In genomic region chr1:182346491-182346890, GRCm38 (mm10) we compare ENCODE assay signal across 21 mouse cellular contexts. TPM values are rescaled to one million over a fixed set of nuclear protein-coding genes. Genes with fewer than 3 reads are reported as not detected.
DNase-seq lines count a peak whose midpoint lies in the region; ATAC-seq and TF ChIP-seq lines count a peak whose summit lies in the region.
"Had no signal": no experiment of that assay in that cellular context is flagged by ENCODE, and none has a peak within 500 bp of the region (broad histone marks: within the 10 kb centered on the region; RNA-seq: fewer than 3 reads in every experiment).

No protein-coding gene starts in this region.

- H3K27ac ChIP-seq in cerebellum, adult 2 months (ENCODE audit: insufficient read depth, low read length) = peak overlapping the region; percentile 78; the same call in 1 of the 2 replicates
- H3K27ac ChIP-seq in heart, embryonic 14.5 days (replicated peaks in 1 of 2; ENCODE audit: control insufficient read depth in 1 of 2, insufficient read depth in 1 of 2, low read depth in 2 of 2, low read length in 2 of 2) = peak overlapping the region; percentile 52 to 74
- H3K27ac ChIP-seq: embryonic facial prominence, embryonic 15.5 days; hindbrain, embryonic 10.5 days; intestine, embryonic 15.5 days; limb, embryonic 13.5 days; midbrain, embryonic 15.5 days; neural tube, embryonic 12.5 days had no signal

- peaks cover 9% of the 10 kb centered on the region for H3K4me1 ChIP-seq in cerebellum, adult 2 months (ENCODE audit: control insufficient read depth, insufficient read depth, low read length)
- peaks cover 5 to 6% of the 10 kb centered on the region in 2 experiments; a peak in 2 of 4 replicates for H3K4me1 ChIP-seq in heart, embryonic 14.5 days (ENCODE audit: control insufficient read depth in 2 of 2, insufficient read depth in 2 of 2, low read length in 2 of 2)
- H3K4me1 ChIP-seq: embryonic facial prominence, embryonic 15.5 days; intestine, embryonic 15.5 days; neural tube, embryonic 12.5 days had no signal

- TF ChIP-seq POLR2A in cerebellum, adult 2 months (IDR thresholded peaks at IDR 0.05; ENCODE audit: borderline replicate concordance, insufficient read depth, low read length) = no peak

- peaks cover 4% of the 10 kb centered on the region; the same call in 1 of the 2 replicates for H3K9me3 ChIP-seq in heart, embryonic 14.5 days (ENCODE audit: control insufficient read depth, low read length)
- H3K9me3 ChIP-seq: embryonic facial prominence, embryonic 15.5 days; intestine, embryonic 15.5 days had no signal

- WGBS in cerebellum, adult 2 months = 27% methylated on average over 5 of the region's 5 CpGs
- WGBS in heart, embryonic 14.5 days = 23% methylated on average over 5 of the region's 5 CpGs

- H3K27me3 ChIP-seq in cerebellum, adult 2 months (ENCODE audit: control insufficient read depth, insufficient read depth, low read length) = no peaks in the 10 kb centered on the region
- H3K27me3 ChIP-seq in heart, embryonic 14.5 days (ENCODE audit: control insufficient read depth, insufficient read depth, low read length) = no peaks in the 10 kb centered on the region
- H3K27me3 ChIP-seq: embryonic facial prominence, embryonic 15.5 days; intestine, embryonic 15.5 days; limb, embryonic 13.5 days; midbrain, embryonic 15.5 days; neural tube, embryonic 12.5 days; Patski had no signal

- no peak for ATAC-seq in heart, embryonic 14.5 days (ENCODE audit: insufficient number of reproducible peaks, insufficient read depth, low FRiP score, low read depth)
- ATAC-seq: forebrain, embryonic 14.5 days; intestine, embryonic 15.5 days; liver, postnatal 0 days; midbrain, embryonic 15.5 days; Patski had no signal

- H3K36me3 ChIP-seq in heart, embryonic 14.5 days (ENCODE audit: control insufficient read depth, insufficient read depth, low read length) = no peaks in the 10 kb centered on the region
- H3K36me3 ChIP-seq: embryonic facial prominence, embryonic 15.5 days; hindbrain, embryonic 10.5 days; intestine, embryonic 15.5 days; limb, embryonic 13.5 days; midbrain, embryonic 15.5 days; neural tube, embryonic 12.5 days had no signal

- peak overlapping the region; percentile 18; the same call in 1 of the 2 replicates for H3K4me2 ChIP-seq in heart, embryonic 14.5 days (ENCODE audit: low read length)
- H3K4me2 ChIP-seq: embryonic facial prominence, embryonic 15.5 days; intestine, embryonic 15.5 days; limb, embryonic 13.5 days; midbrain, embryonic 15.5 days; neural tube, embryonic 12.5 days had no signal

- H3K4me3 ChIP-seq in cerebellum, adult 2 months (replicated peaks; ENCODE audit: insufficient read depth, low read depth, low read length) = no peak overlapping the region
- no peak overlapping the region for H3K4me3 ChIP-seq in heart, embryonic 14.5 days (ENCODE audit: control insufficient read depth in 1 of 2, insufficient read depth in 1 of 2, low read depth in 1 of 2, low read length in 2 of 2)
- H3K4me3 ChIP-seq: embryonic facial prominence, embryonic 15.5 days; hindbrain, embryonic 10.5 days; intestine, embryonic 15.5 days; limb, embryonic 13.5 days; midbrain, embryonic 15.5 days; neural tube, embryonic 12.5 days had no signal

- no peak for TF ChIP-seq CTCF in cerebellum, adult 2 months (IDR thresholded peaks at IDR 0.05; ENCODE audit: borderline replicate concordance, insufficient read depth, low read depth, low read length)

- no peak for DNase-seq in cerebellum, adult 2 months
- no peak for DNase-seq in cerebellum, adult 8-10 months
- no peak for DNase-seq in heart, postnatal 4 days
- peak; percentile 25 for DNase-seq in thymus, postnatal 14 days
- no peak for DNase-seq in thymus, postnatal 0 days (ENCODE audit: low spot score)
- DNase-seq in kidney, adult 8-10 months = no peak
- DNase-seq in urinary bladder, postnatal 10 days (ENCODE audit: low spot score) = no peak
- DNase-seq: cerebellum, postnatal 25 days; kidney, postnatal 10 days; liver, postnatal 0 days; lung, postnatal 4 days; retina, postnatal 1 day had no signal

- no peak overlapping the region for H3K9ac ChIP-seq in heart, embryonic 14.5 days (ENCODE audit: low read length)
- H3K9ac ChIP-seq: embryonic facial prominence, embryonic 15.5 days; intestine, embryonic 15.5 days; limb, embryonic 13.5 days; liver, postnatal 0 days; midbrain, embryonic 15.5 days; neural tube, embryonic 12.5 days had no signal

RNA-seq across cellular contexts. Expression of gene Fbxo28, which starts 5.1 kb away (rescaled TPM):
- polyA plus RNA-seq in cerebellum, adult 2 months (2012; rRNA removed) = 28.3 and 31.0 TPM in 2 replicates
- polyA plus RNA-seq in heart, embryonic 14.5 days (2014; fragmentation: Nextera tagmentation; extraction: Ambion mirVana) = 17.2 and 18.4 TPM in 2 replicates
- total RNA-seq in heart, postnatal 4 days (2021) = 10 to 100 TPM; 20.4 to 24.5 TPM
- 25.9 and 31.5 TPM in 2 replicates for polyA plus RNA-seq in thymus, postnatal 0 days (2015; fragmentation: Nextera tagmentation; extraction: Ambion mirVana)
